Mouse (Mus musculus) liver, embryonic 14.5 days (tissue): ENCODE data around the gene Hdac4. TPM values are rescaled to one million over a fixed set of nuclear protein-coding genes. Genes with fewer than 3 reads are reported as not detected.

ENCODE experiments used
- ATAC-seq: fragments of 200-750 bp; cut with Nextera tagmentation; 2 replicates; pipeline ENCODE4 v1.8.0; 2017; ENCODE audit warnings: moderate number of reproducible peaks, mild to moderate bottlenecking, moderate library complexity; ENCODE audit not compliant: insufficient read depth
- DNase-seq, 3 experiments: peaks; one replicate each; pipeline ENCODE4 v3.0.0-alpha.2; 2012 to 2013; ENCODE audit warnings: low read depth in 3 of 3, low spot score in 3 of 3
- H3K27ac ChIP-seq: fragments of 300-500 bp; sonication (generic); 2 replicates; pipeline ENCODE4 v1.5.1; 2014; ENCODE audit warnings: moderate library complexity, mild to moderate bottlenecking, control low read depth, inconsistent platforms
- H3K27me3 ChIP-seq: fragments of 300-500 bp; sonication (generic); 2 replicates; pipeline ENCODE4 v1.6.1; 2014; ENCODE audit warnings: mild to moderate bottlenecking, low read length, moderate library complexity; ENCODE audit not compliant: control insufficient read depth, insufficient read depth
- H3K36me3 ChIP-seq: fragments of 300-500 bp; sonication (generic); replicated peaks from 2 replicates; pipeline ENCODE4 v1.6.1; 2014; ENCODE audit warnings: low read depth; ENCODE audit not compliant: control insufficient read depth, insufficient read depth
- H3K4me1 ChIP-seq, 2 experiments: fragments of 200-500 bp in 1 of 2; fragments of 300-500 bp in 1 of 2; sonication (generic) in 1 of 2; replicated peaks; 2 replicates each; pipeline ENCODE4 v1.6.1; 2012 to 2014; ENCODE audit warnings: antibody characterized with exemption in 1 of 2, inconsistent platforms in 1 of 2, low read length in 1 of 2; ENCODE audit not compliant: control insufficient read depth in 2 of 2, insufficient read depth in 2 of 2
- H3K4me2 ChIP-seq: fragments of 300-500 bp; sonication (generic); 2 replicates; pipeline ENCODE4 v1.6.1; 2014; ENCODE audit warnings: low read depth, mild to moderate bottlenecking, control low read depth, moderate library complexity
- H3K4me3 ChIP-seq, 2 experiments: fragments of 200-500 bp in 1 of 2; fragments of 300-500 bp in 1 of 2; sonication (generic) in 1 of 2; 2 replicates each; pipeline ENCODE4 v1.5.1; 2012 to 2014; ENCODE audit warnings: low read depth in 2 of 2, low read length in 2 of 2, mild to moderate bottlenecking in 2 of 2, control low read depth in 1 of 2, inconsistent platforms in 1 of 2, moderate library complexity in 1 of 2; ENCODE audit not compliant: insufficient read depth in 1 of 2
- H3K9ac ChIP-seq: fragments of 300-500 bp; sonication (generic); replicated peaks from 2 replicates; pipeline ENCODE4 v1.6.1; 2014; ENCODE audit warnings: mild to moderate bottlenecking, control low read depth, moderate library complexity
- H3K9me3 ChIP-seq: fragments of 300-500 bp; sonication (generic); 2 replicates; pipeline ENCODE4 v1.6.1; 2016; ENCODE audit warnings: low read length, mixed read lengths; ENCODE audit not compliant: control insufficient read depth
- CTCF ChIP-seq: IDR thresholded peaks from 2 replicates; pipeline ENCODE4 v1.5.1; 2016; ENCODE audit warnings: antibody characterized with exemption, low read depth, control low read depth
- EP300 ChIP-seq: IDR thresholded peaks from 2 replicates; pipeline ENCODE4 v1.6.1; 2016; ENCODE audit warnings: antibody characterized with exemption, low read depth
- WGBS: fragments of 180-500 bp; shearing (Covaris S2); extraction: QIAGEN DNeasy Blood & Tissue Kit; methylation state at CpG from one replicate; pipeline ENCODE4 v1.1.7; 2014; ENCODE audit not compliant: insufficient replicate concordance; 5-methylcytosine and 5-hydroxymethylcytosine counted together
- polyA plus RNA-seq, 2 experiments: library from polyadenylated mRNA; depleted of rRNA in 1 of 2; stranded (reverse) in 1 of 2; unstranded in 1 of 2; fragments of >200 nt; fragmentation: Nextera tagmentation in 1 of 2; extraction: Ambion mirVana in 1 of 2; gene quantifications; 2 replicates each; pipeline versions ENCODE4 v1.2.1 to v1.2.3; 2012 to 2014

Gene Hdac4
- polyA plus RNA-seq, 2 experiments: 1.5 to 3.1 TPM

GRCm38 (mm10) chr1:92174898-92175255, 20.6 kb downstream of the Hdac4 start:
- Histone ChIP-seq H3K27ac (no peak overlapping the region), H3K9ac (no peak overlapping the region), H3K9me3 (no peaks in the 10 kb centered on the region), H3K36me3 (no peaks in the 10 kb centered on the region), H3K4me1 (peaks cover 3 to 8% of the 10 kb centered on the region in 2 experiments; a peak in 2 of 4 replicates), H3K4me2 (no peak overlapping the region), H3K27me3 (no peaks in the 10 kb centered on the region), H3K4me3 (no peak overlapping the region)
- 72% methylated on average over 5 of the region's 5 CpGs for WGBS
- no peak for TF ChIP-seq EP300
- TF ChIP-seq CTCF: no peak
- DNase-seq (no peak), ATAC-seq (no peak)

- Histone ChIP-seq H3K9ac (no peak overlapping the region), H3K9me3 (no peaks in the 10 kb centered on the region), H3K4me3 (no peak overlapping the region), H3K27me3 (no peaks in the 10 kb centered on the region), H3K27ac (no peak overlapping the region), H3K4me1 (peaks cover 3 to 8% of the 10 kb centered on the region in 2 experiments; a peak in 2 of 4 replicates), H3K36me3 (no peaks in the 10 kb centered on the region), H3K4me2 (no peak overlapping the region)
- TF ChIP-seq CTCF: no peak
- no peak for TF ChIP-seq EP300
- no peak for DNase-seq
- no peak for ATAC-seq
- WGBS: 60% methylated on average over 3 of the region's 3 CpGs
Observed at GRCm38 (mm10) chr1:92174251-92174897, 21.1 kb downstream of the Hdac4 start.

GRCm38 (mm10) chr1:92170616-92171235, 24.8 kb downstream of the Hdac4 start:
- ATAC-seq: no peak
- WGBS: 72% methylated on average over 5 of the region's 5 CpGs
- no peak for DNase-seq
- no peak overlapping the region for H3K4me3 ChIP-seq
- H3K27me3 ChIP-seq: no peaks in the 10 kb centered on the region
- H3K9me3 ChIP-seq: no peaks in the 10 kb centered on the region
- no peaks in the 10 kb centered on the region; a peak in 1 of 4 replicates for H3K4me1 ChIP-seq
- H3K27ac ChIP-seq: no peak overlapping the region
- no peak overlapping the region for H3K4me2 ChIP-seq
- H3K36me3 ChIP-seq: no peaks in the 10 kb centered on the region
- H3K9ac ChIP-seq: no peak overlapping the region
- TF ChIP-seq CTCF: no peak
- TF ChIP-seq EP300: no peak

GRCm38 (mm10) chr1:92169776-92170055, 25.8 kb downstream of the Hdac4 start:
- Histone ChIP-seq H3K4me3 (no peak overlapping the region), H3K27me3 (no peaks in the 10 kb centered on the region), H3K27ac (no peak overlapping the region), H3K9me3 (no peaks in the 10 kb centered on the region), H3K36me3 (no peaks in the 10 kb centered on the region), H3K4me1 (no peaks in the 10 kb centered on the region; a peak in 1 of 4 replicates), H3K4me2 (no peak overlapping the region), H3K9ac (no peak overlapping the region)
- ATAC-seq: no peak
- no peak for TF ChIP-seq EP300
- TF ChIP-seq CTCF: no peak
- DNase-seq: no peak

- no peak for ATAC-seq
Observed at GRCm38 (mm10) chr1:92168900-92169775, 26.4 kb downstream of the Hdac4 start.

More at GRCm38 (mm10) chr1:92168900-92169775, 26.4 kb downstream of the Hdac4 start:
- Histone ChIP-seq H3K27ac (no peak overlapping the region), H3K9ac (no peak overlapping the region), H3K9me3 (no peaks in the 10 kb centered on the region), H3K36me3 (no peaks in the 10 kb centered on the region), H3K27me3 (no peaks in the 10 kb centered on the region), H3K4me3 (no peak overlapping the region), H3K4me2 (no peak overlapping the region), H3K4me1 (no peaks in the 10 kb centered on the region; a peak in 1 of 4 replicates)
- TF ChIP-seq CTCF (no peak), EP300 (no peak)
- WGBS: 66% methylated on average over 4 of the region's 4 CpGs
- DNase-seq: no peak
